Comparison of ENCODE assay signal across 17 mouse cellular contexts in genomic region chr3:84035728-84036364, GRCm38 (mm10). TPM values are rescaled to one million over a fixed set of nuclear protein-coding genes. Genes with fewer than 3 reads are reported as not detected.
A peak's percentile ranks its signal among the peaks of the same experiment; 100 is the strongest.
DNase-seq lines count a peak whose midpoint lies in the region; ATAC-seq lines count a peak whose summit lies in the region.
"Had no signal": no experiment of that assay in that cellular context is flagged by ENCODE, and none has a peak within 500 bp of the region (broad histone marks: within the 10 kb centered on the region; RNA-seq: fewer than 3 reads in every experiment).

No protein-coding gene starts in this region.

- peak overlapping the region; percentile 81 for H3K4me3 ChIP-seq in liver, embryonic 16.5 days (ENCODE audit: low read depth, low read length)
- no peak overlapping the region for H3K4me3 ChIP-seq in midbrain, embryonic 10.5 days
- H3K4me3 ChIP-seq: limb, embryonic 10.5 days; stomach, embryonic 15.5 days had no signal

- H3K4me1 ChIP-seq in liver, embryonic 16.5 days (ENCODE audit: control insufficient read depth, low read depth, low read length) = peaks cover 62% of the 10 kb centered on the region
- H3K4me1 ChIP-seq in midbrain, embryonic 10.5 days = peaks cover 56% of the 10 kb centered on the region

- DNase-seq in 416B (ENCODE audit: low read depth) (peak; percentile 85), A20 (ENCODE audit: low read depth, low spot score) (peak; percentile 79)
- no peak for DNase-seq in right cerebral cortex, postnatal 25 days
- no peak for DNase-seq in midbrain, embryonic 10.5 days (ENCODE audit: low spot score)
- no peak for DNase-seq in urinary bladder, postnatal 4 days (ENCODE audit: low spot score in 2 of 2)
- DNase-seq: cerebellum, adult 9-11 months; lung, postnatal 10 days; midbrain, embryonic 14.5 days; retina, postnatal 1 day; thymus, postnatal 36 days had no signal

- peak overlapping the region; percentile 59 for H3K9ac ChIP-seq in liver, embryonic 16.5 days (ENCODE audit: low read depth, low read length)
- H3K9ac ChIP-seq: stomach, embryonic 15.5 days had no signal

- H3K9me3 ChIP-seq in liver, embryonic 16.5 days (replicated peaks; ENCODE audit: control insufficient read depth, low read length) = no peaks in the 10 kb centered on the region
- no peaks in the 10 kb centered on the region for H3K9me3 ChIP-seq in midbrain, embryonic 10.5 days (replicated peaks)
- H3K9me3 ChIP-seq: limb, embryonic 10.5 days; stomach, embryonic 15.5 days had no signal

- no peaks in the 10 kb centered on the region for H3K27me3 ChIP-seq in liver, embryonic 16.5 days (ENCODE audit: control insufficient read depth, insufficient read depth, low read depth, low read length)
- peaks cover under 1% of the 10 kb centered on the region; the same call in 1 of the 2 replicates for H3K27me3 ChIP-seq in midbrain, embryonic 10.5 days (ENCODE audit: low read depth, poor library complexity, severe bottlenecking)
- H3K27me3 ChIP-seq: stomach, embryonic 15.5 days had no signal

- 23% methylated on average over 6 of the region's 6 CpGs for WGBS in liver, embryonic 16.5 days (ENCODE audit: insufficient replicate concordance)
- WGBS in midbrain, embryonic 10.5 days = 93% methylated on average over 6 of the region's 6 CpGs

- peak overlapping the region; percentile 76 for H3K4me2 ChIP-seq in liver, embryonic 16.5 days (ENCODE audit: low read depth, low read length)
- H3K4me2 ChIP-seq: stomach, embryonic 15.5 days had no signal

- H3K36me3 ChIP-seq in liver, embryonic 16.5 days (ENCODE audit: control insufficient read depth, insufficient read depth) = peaks cover 1% of the 10 kb centered on the region; the same call in 1 of the 2 replicates
- H3K36me3 ChIP-seq in midbrain, embryonic 10.5 days = peaks cover 48% of the 10 kb centered on the region
- H3K36me3 ChIP-seq: stomach, embryonic 15.5 days had no signal

- H3K27ac ChIP-seq in liver, embryonic 16.5 days (ENCODE audit: low read length) = peak overlapping the region; percentile 92
- no peak overlapping the region for H3K27ac ChIP-seq in midbrain, embryonic 10.5 days (replicated peaks)
- H3K27ac ChIP-seq: kidney, postnatal 0 days; limb, embryonic 10.5 days; stomach, embryonic 15.5 days had no signal

- ATAC-seq in erythroblast, adult 5-6 weeks (replicated peaks; ENCODE audit: low FRiP score, poor library complexity, severe bottlenecking) = peak; percentile 66
- ATAC-seq in liver, embryonic 16.5 days (ENCODE audit: low read depth) = peak; percentile 53
- ATAC-seq: activated CD4-positive, CD25-positive, alpha-beta regulatory T cell, adult 4 months; inflammation-experienced regulatory T-cells, adult 6 months had no signal

RNA-seq across cellular contexts. Expression of gene Tmem131l, which starts 4.1 kb away (rescaled TPM):
- 753 and 807 TPM in 2 replicates for total RNA-seq in erythroblast, adult 5-6 weeks (2015; ENCODE audit: low replicate concordance)
- 938 and 1,004 TPM in 2 replicates for total RNA-seq in erythroblast, adult 5-6 weeks (2017; ENCODE audit: low replicate concordance)
- polyA plus RNA-seq in liver, embryonic 16.5 days (2015; fragmentation: Nextera tagmentation; extraction: Ambion mirVana) = 28.8 and 29.8 TPM in 2 replicates
- 59.4 and 68.0 TPM in 2 replicates for polyA plus RNA-seq in midbrain, embryonic 10.5 days (2016; fragmentation: Nextera tagmentation; extraction: Ambion mirVana)

Comparison
In these comparisons a context has a peak if more than half of its experiments do, and no peak if none do; other contexts are left out.
1. DNase-seq: peak in 416B (single experiment) and A20 (single experiment); none in right cerebral cortex, postnatal 25 days (single experiment), midbrain, embryonic 10.5 days (single experiment) and urinary bladder, postnatal 4 days (0 of 2).